In the genomic region with DNA sequence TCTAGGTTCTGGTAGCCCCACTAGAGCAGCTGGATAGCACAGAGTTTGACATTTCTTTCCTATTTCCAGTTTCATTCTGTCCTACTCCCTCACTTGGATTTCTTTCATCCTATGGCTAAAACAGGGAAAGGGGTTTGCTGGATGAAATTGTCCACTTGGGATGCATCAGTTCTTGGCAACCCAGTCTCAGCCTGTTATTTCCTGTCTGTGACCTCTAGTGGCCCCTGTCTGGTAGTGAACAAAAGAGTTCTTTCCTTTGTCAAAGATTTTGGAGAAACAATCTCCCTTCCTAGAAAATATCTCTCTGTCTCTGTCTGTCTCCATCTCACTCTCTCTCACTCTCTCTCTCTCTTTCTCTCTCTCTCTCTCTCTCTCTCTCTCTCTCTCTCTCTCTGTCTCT, we compare ENCODE assay signal across 26 mouse cellular contexts. TPM values are rescaled to one million over a fixed set of nuclear protein-coding genes. Genes with fewer than 3 reads are reported as not detected.
DNase-seq lines count a peak whose midpoint lies in the region; ATAC-seq and TF ChIP-seq lines count a peak whose summit lies in the region.
"Had no signal": no experiment of that assay in that cellular context is flagged by ENCODE, and none has a peak within 500 bp of the region (broad histone marks: within the 10 kb centered on the region; RNA-seq: fewer than 3 reads in every experiment).

No protein-coding gene starts in this region.

- TF ChIP-seq RAD21 in CH12.LX (IDR thresholded peaks at IDR 0.05; ENCODE audit: low read depth, low read length): peak; percentile 39

- no peak for TF ChIP-seq EP300 in CH12.LX (IDR thresholded peaks at IDR 0.05; ENCODE audit: low read length)

- H3K27ac ChIP-seq in heart, embryonic 10.5 days: no peak overlapping the region
- no peak overlapping the region for H3K27ac ChIP-seq in CH12.LX (ENCODE audit: insufficient read depth, low read depth)
- no peak overlapping the region for H3K27ac ChIP-seq in limb, embryonic 14.5 days (replicated peaks; ENCODE audit: low read depth, low read length)
- H3K27ac ChIP-seq in left cerebral cortex, adult 2 months: no peak overlapping the region
- H3K27ac ChIP-seq: forebrain, embryonic 10.5 days; heart, embryonic 13.5 days; hindbrain, embryonic 12.5 days; layer of hippocampus, adult 2 months; limb, embryonic 13.5 days; liver, embryonic 14.5 days; macrophage; midbrain, embryonic 10.5 days had no signal

- H3K4me3 ChIP-seq in heart, embryonic 10.5 days: no peak overlapping the region
- H3K4me3 ChIP-seq in CH12.LX (replicated peaks in 1 of 3; ENCODE audit: low read depth in 2 of 3, low read length in 2 of 3, poor library complexity in 1 of 3): no peak overlapping the region
- no peak overlapping the region for H3K4me3 ChIP-seq in limb, embryonic 14.5 days (replicated peaks; ENCODE audit: low read length)
- no peak overlapping the region for H3K4me3 ChIP-seq in left cerebral cortex, adult 2 months
- H3K4me3 ChIP-seq: forebrain, embryonic 10.5 days; heart, embryonic 13.5 days; hindbrain, embryonic 12.5 days; layer of hippocampus, adult 2 months; limb, embryonic 13.5 days; midbrain, embryonic 10.5 days had no signal

- DNase-seq in heart, embryonic 10.5 days (ENCODE audit: low spot score): peak; percentile 36
- no peak for DNase-seq in heart, postnatal 10 days
- DNase-seq in CH12.LX (ENCODE audit: extremely low read depth): no peak
- peak; percentile 52 for DNase-seq in limb, embryonic 14.5 days (ENCODE audit: low spot score)
- no peak for DNase-seq in frontal cortex, postnatal 14 days (ENCODE audit: low spot score in 2 of 2)
- DNase-seq in left cerebral cortex, postnatal 4 days: no peak
- DNase-seq in left cerebral cortex, adult 2 months (ENCODE audit: extremely low spot score in 1 of 2, low spot score in 2 of 2): no peak
- DNase-seq: adrenal gland, postnatal 10 days; cerebellum, adult 8-10 months; cerebellum, postnatal 36 days; gastrocnemius, postnatal 14 days; heart, adult 18-20 months; kidney, adult 9 months; kidney, postnatal 14 days; right cerebral cortex, postnatal 25 days; thymus, postnatal 14 days had no signal

- no peak overlapping the region for H3K4me2 ChIP-seq in CH12.LX (ENCODE audit: insufficient read depth, low read depth, poor library complexity, severe bottlenecking)
- no peak overlapping the region for H3K4me2 ChIP-seq in limb, embryonic 14.5 days (replicated peaks; ENCODE audit: low read depth, low read length, severe bottlenecking)
- H3K4me2 ChIP-seq: heart, embryonic 13.5 days; hindbrain, embryonic 12.5 days; limb, embryonic 13.5 days had no signal

- TF ChIP-seq POLR2A in CH12.LX (IDR thresholded peaks at IDR 0.05; ENCODE audit: low read depth, low read length): no peak
- no peak for TF ChIP-seq POLR2A in limb, embryonic 14.5 days (IDR thresholded peaks at IDR 0.05; ENCODE audit: borderline replicate concordance, extremely low read depth, insufficient read depth, insufficient read length)

- H3K9ac ChIP-seq in CH12.LX (ENCODE audit: insufficient read depth, low read depth): no peak overlapping the region
- H3K9ac ChIP-seq in limb, embryonic 14.5 days (ENCODE audit: low read depth, low read length, severe bottlenecking): no peak overlapping the region
- H3K9ac ChIP-seq: heart, embryonic 13.5 days; hindbrain, embryonic 12.5 days; limb, embryonic 13.5 days; liver, embryonic 14.5 days had no signal

- no peaks in the 10 kb centered on the region for H3K36me3 ChIP-seq in heart, embryonic 10.5 days
- H3K36me3 ChIP-seq in CH12.LX (replicated peaks in 1 of 2; ENCODE audit: control insufficient read depth in 1 of 2, insufficient read depth in 1 of 2, low read length in 1 of 2): no peaks in the 10 kb centered on the region
- no peaks in the 10 kb centered on the region for H3K36me3 ChIP-seq in limb, embryonic 14.5 days (ENCODE audit: control insufficient read depth, insufficient read depth, low read length)
- H3K36me3 ChIP-seq: forebrain, embryonic 10.5 days; heart, embryonic 13.5 days; hindbrain, embryonic 12.5 days; limb, embryonic 13.5 days; midbrain, embryonic 10.5 days had no signal

- H3K79me2 ChIP-seq in CH12.LX (replicated peaks; ENCODE audit: control insufficient read depth, extremely low read depth, insufficient read depth, poor library complexity, severe bottlenecking): no peaks in the 10 kb centered on the region

- dilution Hi-C loops in CH12.LX (cut with MboI; ENCODE audit: extremely low pct_ligation_motif_present, extremely low pct_unique_long_range_greater_than_20kb, low sequenced_read_pairs): no loop called here

- intact Hi-C loops in heart, postnatal 10 days (cut with DNase I): no loop called here
- intact Hi-C loops in left cerebral cortex, postnatal 4 days (cut with DNase I): no loop called here
- intact Hi-C loops in left cerebral cortex, adult 2 months (cut with DNase I): no loop called here

- peak; percentile 52 for ATAC-seq in activated CD4-positive, CD25-positive, alpha-beta regulatory T cell, adult 4 months
- no peak for ATAC-seq in limb, embryonic 14.5 days (ENCODE audit: low FRiP score, low read depth)
- ATAC-seq: forebrain, embryonic 16.5 days had no signal

- no peaks in the 10 kb centered on the region for H3K9me3 ChIP-seq in heart, embryonic 10.5 days
- H3K9me3 ChIP-seq in CH12.LX (replicated peaks; ENCODE audit: low read length): no peaks in the 10 kb centered on the region
- no peaks in the 10 kb centered on the region for H3K9me3 ChIP-seq in limb, embryonic 14.5 days (ENCODE audit: control insufficient read depth, low read length)
- H3K9me3 ChIP-seq: forebrain, embryonic 10.5 days; heart, embryonic 13.5 days; hindbrain, embryonic 12.5 days; limb, embryonic 13.5 days; midbrain, embryonic 10.5 days had no signal

- in situ Hi-C loops in CH12.LX (cut with MboI; ENCODE audit: low pct_ligation_motif_present, low pct_unique_long_range_greater_than_20kb, low sequenced_read_pairs): no loop called here

- TF ChIP-seq CTCF in CH12.LX (conservative IDR thresholded peaks at IDR 0.05 in 1 of 2, IDR thresholded peaks at IDR 0.05 in 1 of 2; ENCODE audit: low read depth in 2 of 2, low read length in 2 of 2): peak in 1 of 2 experiments; percentile 42; a peak in 2 of 4 replicates
- TF ChIP-seq CTCF in left cerebral cortex, adult 2 months (IDR thresholded peaks at IDR 0.05): no peak

- peaks cover 5% of the 10 kb centered on the region; the same call in 1 of the 2 replicates for H3K27me3 ChIP-seq in heart, embryonic 10.5 days (ENCODE audit: insufficient read depth, poor library complexity, severe bottlenecking)
- H3K27me3 ChIP-seq in CH12.LX (replicated peaks): no peaks in the 10 kb centered on the region
- H3K27me3 ChIP-seq in limb, embryonic 14.5 days (ENCODE audit: control insufficient read depth, insufficient read depth, low read length): no peaks in the 10 kb centered on the region
- H3K27me3 ChIP-seq: heart, embryonic 13.5 days; hindbrain, embryonic 12.5 days; limb, embryonic 13.5 days had no signal

- no peaks in the 10 kb centered on the region for H3K4me1 ChIP-seq in heart, embryonic 10.5 days
- H3K4me1 ChIP-seq in CH12.LX (ENCODE audit: control insufficient read depth in 1 of 2, insufficient read depth in 2 of 2): no peaks in the 10 kb centered on the region
- no peaks in the 10 kb centered on the region for H3K4me1 ChIP-seq in limb, embryonic 14.5 days (ENCODE audit: control insufficient read depth, insufficient read depth, low read length)
- H3K4me1 ChIP-seq: forebrain, embryonic 10.5 days; heart, embryonic 13.5 days; hindbrain, embryonic 12.5 days; limb, embryonic 13.5 days; midbrain, embryonic 10.5 days had no signal

TF ChIP-seq in CH12.LX, 34 proteins besides CTCF, POLR2A, EP300 and RAD21:
- TF ChIP-seq ZMIZ1 (IDR thresholded peaks at IDR 0.05; ENCODE audit: low read depth, low read length) (no peak), SMC3 (IDR thresholded peaks at IDR 0.05; ENCODE audit: low read depth, low read length) (peak; percentile 40; the same call in 1 of the 2 replicates)

RNA-seq across cellular contexts. Expression of gene Ssbp2, which starts 50.0 kb away (rescaled TPM):
- 94.4 and 110 TPM in 2 replicates for polyA plus RNA-seq in heart, embryonic 10.5 days (2016; fragmentation: Nextera tagmentation; extraction: Ambion mirVana)
- total RNA-seq in heart, postnatal 10 days (2021): 10 to 100 TPM; 51.4 to 51.7 TPM
- total RNA-seq in CH12.LX (2012; rRNA removed) (1.8 and 1.9 TPM in 2 replicates), CH12.LX (2014; rRNA removed) (3.5 and 3.6 TPM in 2 replicates)
- polyA plus RNA-seq in CH12.LX (2012; ENCODE audit: insufficient read length, low read depth): 1.9 and 2.8 TPM in 2 replicates
- 100 to 1,000 TPM in 1 of 2 experiments, 10 to 100 TPM in 1; 96.5 to 129 TPM for polyA plus RNA-seq in activated CD4-positive, CD25-positive, alpha-beta regulatory T cell, adult 4 months (2017; shearing (Covaris generic))
- polyA plus RNA-seq in limb, embryonic 14.5 days (2012; rRNA removed): 109 and 118 TPM in 2 replicates
- 174 and 203 TPM in 2 replicates for polyA plus RNA-seq in limb, embryonic 14.5 days (2014; fragmentation: Nextera tagmentation; extraction: Ambion mirVana)
- total RNA-seq in left cerebral cortex, postnatal 4 days (2021): 100 to 1,000 TPM; 268 to 332 TPM
- 100 to 1,000 TPM; 137 to 148 TPM for total RNA-seq in left cerebral cortex, adult 2 months (2021)

Comparison
In these comparisons a context has a peak if more than half of its experiments do, and no peak if none do; other contexts are left out.
1. DNase-seq: peak in heart, embryonic 10.5 days (single experiment) and limb, embryonic 14.5 days (single experiment); none in heart, postnatal 10 days (0 of 2), CH12.LX (single experiment), frontal cortex, postnatal 14 days (0 of 2), left cerebral cortex, postnatal 4 days (single experiment) and left cerebral cortex, adult 2 months (0 of 2).
2. RNA of gene Ssbp2, which starts 50.0 kb away (total RNA-seq): 268 to 332 TPM in left cerebral cortex, postnatal 4 days, 137 to 148 TPM in left cerebral cortex, adult 2 months and 51.4 to 51.7 TPM in heart, postnatal 10 days; 1.8 to 3.6 TPM in CH12.LX; every median in the first group is over 10 times any median in the second.